Mouse (Mus musculus) cerebellum, adult 11-12 months (tissue): ENCODE data around the gene Nubp1.

ENCODE experiments used
- DNase-seq: peaks from one replicate; pipeline ENCODE4 v3.0.0; 2022

The Nubp1 gene

DNA sequence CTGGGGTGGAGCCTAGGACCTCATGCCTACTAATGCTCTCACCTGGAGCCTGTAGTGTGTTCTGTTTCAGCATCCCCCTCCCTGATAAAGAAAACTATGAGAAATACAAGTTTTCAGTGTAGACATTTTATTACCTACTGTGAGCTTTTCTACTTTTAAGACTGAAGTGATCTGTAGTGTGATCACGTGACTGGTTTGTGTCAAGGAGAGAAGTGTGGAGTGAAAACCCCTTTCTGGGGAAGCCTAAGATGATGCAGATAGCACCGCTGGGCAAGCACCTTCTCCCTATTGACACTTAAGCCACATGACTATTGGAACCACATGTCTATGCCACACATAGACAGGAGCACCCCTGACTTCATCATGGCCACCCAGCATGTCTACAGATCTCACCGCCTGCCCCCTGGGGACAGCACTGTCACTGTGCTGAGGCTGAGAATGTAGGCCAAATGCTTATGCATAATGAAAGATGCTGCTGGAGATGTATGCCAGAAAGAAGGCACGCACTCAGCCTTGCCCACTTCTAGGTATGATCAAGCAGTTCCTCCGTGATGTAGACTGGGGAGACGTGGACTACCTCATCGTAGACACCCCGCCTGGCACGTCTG, 8.8 kb downstream of the Nubp1 start:
- DNase-seq = no peak

DNA sequence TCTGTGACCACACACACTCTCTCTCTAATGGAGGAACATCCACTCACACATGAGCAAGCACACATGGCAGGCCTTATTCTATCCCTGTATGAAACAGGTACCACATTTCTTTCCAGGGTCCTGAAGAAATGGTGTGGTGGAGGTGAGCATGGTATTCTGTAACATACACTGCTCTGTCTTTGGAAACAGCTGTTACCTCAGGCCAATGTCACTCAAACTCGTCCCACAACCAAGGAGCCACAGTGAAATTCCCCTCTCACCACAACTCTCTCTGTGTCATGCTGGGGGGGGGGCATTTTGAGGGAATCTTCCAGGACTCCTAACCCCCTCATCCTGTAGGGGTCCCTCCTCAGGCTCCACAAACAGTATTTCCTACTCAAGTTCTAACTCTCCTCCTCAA, 20.2 kb downstream of the Nubp1 start:
- DNase-seq = no peak

DNA sequence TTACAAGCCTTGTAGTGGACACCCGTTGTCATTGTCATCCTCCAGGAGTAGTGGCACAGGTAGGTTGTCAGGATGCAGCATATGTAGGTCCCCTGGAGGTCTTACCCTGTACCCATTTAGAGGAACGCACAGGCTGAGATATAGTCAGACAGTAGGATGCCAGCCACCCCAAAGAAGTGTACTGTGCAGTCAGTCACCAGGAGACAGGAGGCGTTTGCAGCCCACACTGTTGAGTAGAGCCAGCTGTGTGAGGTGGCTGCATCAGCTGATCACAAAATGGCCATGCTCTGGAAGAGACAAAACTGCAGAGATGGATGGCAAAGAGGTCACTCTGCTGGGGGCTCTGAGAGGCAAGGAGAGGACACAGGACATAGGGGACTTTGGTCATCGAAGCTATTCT, 20.6 kb downstream of the Nubp1 start:
- no peak for DNase-seq

DNA sequence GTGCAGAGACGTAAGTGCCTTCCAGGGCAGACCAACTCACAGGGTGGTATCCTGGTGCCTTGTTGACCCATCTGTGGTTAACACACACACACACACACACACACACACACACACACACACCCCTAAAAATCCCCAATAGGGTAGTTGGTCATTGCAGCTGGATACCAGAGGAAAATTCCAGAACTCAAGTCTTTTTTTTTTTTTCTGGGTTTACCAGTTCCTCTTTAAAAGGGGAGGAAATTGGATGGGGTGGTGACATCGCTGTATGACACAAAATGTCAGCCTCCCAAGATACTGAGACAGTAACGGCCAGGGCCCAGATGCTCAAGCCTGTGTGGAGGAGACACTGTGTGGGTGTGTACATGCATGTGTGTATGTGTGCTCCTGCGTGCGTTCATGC, 21.6 kb downstream of the Nubp1 start:
- no peak for DNase-seq

DNA sequence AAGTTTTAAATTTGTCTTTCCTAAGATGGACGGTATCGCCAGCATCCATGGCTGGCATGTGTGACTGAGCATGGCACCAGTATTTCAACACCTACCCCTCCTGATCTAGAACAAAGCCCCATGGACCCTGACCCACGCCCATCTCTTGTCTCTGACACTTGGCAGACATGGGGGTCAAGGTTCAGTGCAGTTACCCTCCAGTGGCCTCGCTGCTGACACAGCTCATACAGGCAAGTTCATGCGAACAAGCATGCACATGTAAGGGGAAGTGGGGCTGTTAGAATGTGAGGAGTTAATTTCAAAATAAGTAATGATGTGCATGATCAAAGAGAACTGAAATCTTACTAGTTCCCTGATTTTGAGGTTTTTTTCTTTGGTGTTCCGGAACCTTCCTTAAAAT, 24.4 kb downstream of the Nubp1 start:
- no peak for DNase-seq

DNA sequence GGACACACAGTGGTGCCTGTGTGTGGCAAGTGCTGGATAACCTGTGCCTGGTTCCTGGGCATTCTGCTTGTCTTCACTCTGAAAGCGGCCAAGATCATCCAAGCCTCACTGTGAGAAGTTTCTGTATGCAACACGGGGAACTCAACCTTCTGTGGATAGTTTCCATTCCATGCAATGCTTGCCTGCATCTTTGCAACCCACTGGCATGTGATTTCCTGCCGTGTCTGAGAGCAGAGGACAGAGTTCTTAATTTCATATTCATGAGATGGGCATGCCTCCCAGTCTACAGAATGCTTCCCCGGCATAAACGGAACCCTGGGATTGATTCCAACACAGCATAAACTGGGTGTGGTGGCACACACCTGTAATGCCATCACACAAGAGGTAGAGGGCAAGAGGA, 26.3 kb downstream of the Nubp1 start:
- no peak for DNase-seq

DNA sequence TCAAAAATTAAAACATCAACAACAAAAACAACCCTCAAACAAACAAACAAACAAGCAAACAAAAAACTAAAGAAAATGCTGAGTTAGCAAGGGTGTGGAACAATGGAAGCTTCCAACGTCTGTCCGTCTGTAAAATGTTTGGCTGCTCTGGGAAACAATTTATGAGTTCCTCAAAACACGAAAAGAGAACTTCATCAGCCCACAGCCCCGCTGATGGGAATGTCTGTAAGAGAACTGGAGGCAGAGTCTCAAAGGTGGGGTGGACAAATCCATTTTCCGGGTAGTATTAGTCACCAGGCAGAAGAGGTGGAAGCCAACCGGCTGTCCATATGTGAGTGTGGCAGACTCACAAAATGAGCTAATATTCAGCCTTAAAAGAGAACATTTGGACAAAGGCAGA, 29.6 kb downstream of the Nubp1 start:
- DNase-seq = no peak

DNA sequence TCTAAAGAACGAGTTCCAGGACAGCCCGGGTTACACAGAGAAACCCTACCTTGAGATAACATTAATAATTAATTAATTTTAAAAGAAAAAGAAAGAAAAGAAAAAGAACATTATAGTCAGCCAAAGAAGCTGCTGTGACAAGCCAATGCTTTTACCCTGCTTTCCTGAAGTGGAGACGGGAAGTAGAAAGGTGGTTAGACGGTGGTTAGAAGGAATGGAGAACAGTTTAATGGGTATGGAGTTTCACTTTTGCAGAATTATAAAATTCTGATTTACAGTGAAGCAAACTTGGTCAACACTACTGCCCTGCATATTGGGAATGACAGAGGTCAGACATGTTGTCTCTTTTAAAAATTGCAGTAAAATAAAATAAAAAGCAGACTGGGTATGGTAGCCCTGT, 30.0 kb downstream of the Nubp1 start:
- no peak for DNase-seq

DNA sequence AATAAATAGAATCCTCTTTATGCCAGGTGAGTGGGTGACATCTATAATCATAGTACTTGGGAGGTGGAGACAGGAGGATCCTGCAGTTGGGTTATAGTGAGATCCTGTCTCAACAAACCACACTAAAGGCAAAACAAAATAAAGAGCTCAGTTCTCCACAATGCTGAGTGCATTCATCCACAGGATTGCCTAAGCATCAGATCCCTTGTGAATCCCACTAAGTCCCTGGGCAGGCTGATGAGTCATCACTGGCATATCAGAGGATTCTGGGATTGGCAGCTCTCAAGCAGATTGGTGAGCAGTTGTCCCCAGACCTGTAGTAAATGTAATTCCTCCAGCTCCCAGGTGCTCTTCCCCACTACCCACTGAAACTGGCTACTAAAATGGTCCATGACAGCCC, 32.0 kb downstream of the Nubp1 start:
- DNase-seq = no peak

DNA sequence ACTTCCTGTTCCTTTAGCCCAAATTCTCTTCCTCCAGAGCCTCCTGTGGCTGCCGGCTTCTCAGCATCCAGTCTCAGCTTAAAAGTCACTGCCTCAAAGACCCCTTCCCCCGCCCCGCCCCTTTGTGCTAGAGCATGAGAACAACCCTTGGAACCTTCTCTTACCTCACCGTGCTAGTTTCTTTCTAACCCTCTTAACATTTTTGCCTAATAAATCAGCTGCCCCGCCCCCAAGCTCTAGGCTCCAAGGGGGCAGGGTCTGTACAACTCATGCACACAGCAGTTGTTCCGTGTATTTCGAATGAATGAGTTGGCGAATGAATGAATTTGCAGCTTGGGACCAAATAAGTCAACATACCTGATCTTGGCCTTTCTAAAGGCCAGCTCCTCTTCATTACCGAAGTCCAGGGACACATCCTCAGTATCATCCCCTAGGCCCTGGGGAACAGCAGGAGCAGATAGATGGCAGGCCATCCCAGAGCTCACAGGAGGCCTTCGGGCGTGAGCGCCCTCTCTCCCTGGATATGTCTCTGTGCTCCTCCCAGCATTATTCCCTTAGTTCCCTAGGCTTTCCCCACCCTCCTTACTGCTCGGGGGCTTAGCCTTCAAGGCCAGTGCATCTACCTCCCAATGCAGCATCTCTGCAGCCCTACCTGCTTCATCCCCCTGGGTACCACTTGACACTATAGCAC, 35.0 kb downstream of the Nubp1 start:
- DNase-seq = no peak

DNA sequence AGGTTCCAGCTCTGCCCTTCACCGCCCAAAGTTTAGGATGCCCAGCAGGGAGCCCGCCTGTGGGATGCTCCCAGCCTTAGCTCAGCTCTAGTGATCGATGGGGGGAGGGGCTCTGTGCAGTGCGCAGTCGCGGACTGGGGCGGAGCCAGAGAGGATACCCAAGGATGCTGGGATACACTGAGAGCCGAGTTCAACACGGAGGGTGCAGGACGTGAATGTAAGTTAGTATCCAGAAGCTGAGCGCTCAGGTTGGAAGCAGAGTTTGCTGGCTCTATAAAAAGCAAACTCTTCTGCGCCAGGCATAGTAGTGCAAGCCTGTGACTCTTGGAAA, 35.5 kb downstream of the Nubp1 start, which contains the start of gene Tvp23a:
Tvp23a (minus strand) TSS at position 99 of the 331 bp plus-strand sequence.
- DNase-seq = peak; percentile 88

DNA sequence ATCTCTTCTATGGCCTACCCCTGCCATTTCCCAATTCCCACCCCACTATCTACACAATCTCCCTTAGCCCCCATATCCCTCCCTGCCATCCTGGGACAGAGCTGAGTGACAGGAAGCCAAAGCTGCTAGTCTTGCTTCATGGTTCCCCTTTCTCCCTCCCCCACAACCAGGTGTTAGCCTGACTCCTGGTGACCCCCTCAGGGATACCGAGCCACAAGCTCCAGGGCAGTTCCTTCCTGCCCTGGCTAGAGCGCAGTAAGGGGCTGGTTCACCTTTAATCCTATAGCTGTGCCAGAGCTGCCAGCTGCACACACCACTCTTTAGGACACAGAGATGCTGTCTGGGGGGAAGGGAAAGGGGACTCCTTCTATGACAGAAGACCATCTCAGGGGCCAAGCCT, 36.0 kb downstream of the Nubp1 start:
- no peak for DNase-seq

DNA sequence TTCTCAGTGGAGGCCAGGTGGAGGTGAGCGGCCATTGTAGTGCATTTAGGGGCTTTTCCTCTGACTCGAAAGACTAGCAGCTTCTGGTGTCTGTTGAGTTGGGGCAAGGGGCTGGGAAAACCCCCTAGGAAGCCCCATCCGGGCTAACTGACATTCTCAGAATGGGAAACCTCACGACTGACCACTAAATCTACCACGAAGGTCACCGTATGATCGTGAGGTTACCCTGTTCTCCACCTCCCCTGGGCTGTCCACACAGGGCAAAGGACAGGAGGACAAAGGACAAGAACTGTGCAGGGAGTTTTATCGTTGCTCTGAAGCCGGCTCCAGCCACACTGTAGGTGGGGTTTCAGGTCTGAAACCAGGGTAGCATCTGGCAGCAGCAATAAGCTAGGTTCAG, 37.2 kb downstream of the Nubp1 start:
- no peak for DNase-seq

DNA sequence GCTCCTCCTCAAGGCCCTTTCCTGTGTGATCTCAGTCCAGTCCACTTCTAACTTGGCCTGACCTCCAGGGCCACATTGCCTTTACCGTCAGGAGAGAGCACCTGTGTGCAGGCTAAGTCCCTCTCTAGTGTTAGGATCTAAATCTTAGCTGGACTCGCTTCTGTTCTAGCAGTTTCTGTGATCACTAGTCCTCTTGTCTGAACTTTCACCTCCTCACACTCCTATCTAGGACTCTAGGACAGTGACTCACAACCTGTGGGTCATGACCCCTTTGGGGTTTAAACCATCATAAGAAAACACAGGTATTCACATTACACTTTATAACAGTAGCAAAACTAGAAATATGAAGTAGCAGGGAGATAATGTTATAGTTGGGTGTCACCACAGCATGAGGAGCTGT, 40.2 kb downstream of the Nubp1 start:
- no peak for DNase-seq

DNA sequence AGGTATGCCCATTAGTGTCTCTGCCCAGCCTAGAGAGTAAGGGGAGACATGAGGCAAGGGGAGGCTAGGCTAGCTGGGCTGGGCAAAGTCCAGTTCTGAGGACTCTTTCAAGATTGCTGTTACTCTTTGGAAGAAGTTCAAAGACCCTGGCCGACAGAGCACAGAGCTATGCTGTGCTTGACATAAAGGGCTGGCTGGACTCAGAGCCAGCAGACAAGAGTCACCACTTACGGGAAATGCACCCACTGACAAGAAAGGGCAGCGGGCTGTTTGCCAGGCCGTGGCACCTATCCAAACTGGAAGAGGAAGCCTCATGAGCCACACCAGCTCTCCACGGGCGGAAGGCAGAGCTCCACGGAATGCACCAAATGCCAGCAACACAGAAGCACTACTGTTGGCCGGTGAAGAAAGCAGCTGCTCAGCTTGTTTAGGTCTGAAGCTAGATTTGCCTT, 40.7 kb downstream of the Nubp1 start:
- DNase-seq = peak; percentile 45

DNA sequence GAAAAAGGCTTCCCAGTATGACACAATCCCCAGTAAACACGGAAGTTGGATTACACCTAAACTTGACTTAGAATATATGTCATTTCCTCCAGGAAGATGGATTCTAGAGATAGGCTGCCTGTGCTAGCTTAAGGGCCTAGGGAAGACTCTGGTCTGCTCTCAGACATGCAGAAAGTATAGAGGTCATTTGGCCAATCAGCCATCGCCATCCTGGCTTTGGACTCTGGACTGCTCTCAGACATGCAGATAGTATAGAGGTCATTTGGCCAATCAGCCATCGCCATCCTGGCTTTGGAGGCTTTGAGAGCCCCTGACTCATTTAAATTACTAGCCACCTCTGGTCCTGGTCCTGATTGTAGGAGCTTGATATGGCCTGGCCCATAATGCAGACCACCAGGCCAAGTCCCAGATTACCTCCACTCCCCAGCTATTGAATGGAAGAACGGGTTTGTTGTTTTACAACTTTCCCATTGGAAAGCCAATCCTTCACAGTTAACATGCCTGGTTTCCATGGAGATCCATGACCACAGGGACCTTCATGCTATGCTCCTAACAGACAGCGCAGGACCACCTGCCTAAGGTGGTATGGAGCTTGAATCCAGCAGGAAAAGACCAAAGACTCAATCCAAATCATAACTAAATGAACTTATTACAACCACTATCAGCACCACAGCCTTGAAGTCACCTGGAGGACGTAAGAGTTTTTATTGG, 42.3 kb downstream of the Nubp1 start:
- no peak for DNase-seq

DNA sequence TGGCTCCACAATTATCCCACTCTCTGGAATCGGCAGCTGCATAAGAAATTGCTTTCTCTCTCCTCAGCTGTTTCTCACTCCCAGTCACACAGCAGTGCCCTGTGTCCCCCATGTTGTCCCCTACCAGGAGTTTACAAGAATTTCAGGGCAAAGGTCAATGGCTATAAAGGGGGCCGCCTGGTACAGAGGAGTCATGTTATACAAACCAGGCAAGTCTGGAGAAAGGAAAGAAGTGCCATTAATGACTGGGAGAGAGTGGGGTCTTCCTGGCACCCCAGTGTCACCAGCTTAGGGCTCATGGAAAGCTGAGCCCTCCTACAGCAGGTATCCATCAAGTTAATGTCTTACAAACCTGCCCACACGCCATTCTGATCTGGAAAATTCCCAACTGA, 42.8 kb downstream of the Nubp1 start:
- no peak for DNase-seq

DNA sequence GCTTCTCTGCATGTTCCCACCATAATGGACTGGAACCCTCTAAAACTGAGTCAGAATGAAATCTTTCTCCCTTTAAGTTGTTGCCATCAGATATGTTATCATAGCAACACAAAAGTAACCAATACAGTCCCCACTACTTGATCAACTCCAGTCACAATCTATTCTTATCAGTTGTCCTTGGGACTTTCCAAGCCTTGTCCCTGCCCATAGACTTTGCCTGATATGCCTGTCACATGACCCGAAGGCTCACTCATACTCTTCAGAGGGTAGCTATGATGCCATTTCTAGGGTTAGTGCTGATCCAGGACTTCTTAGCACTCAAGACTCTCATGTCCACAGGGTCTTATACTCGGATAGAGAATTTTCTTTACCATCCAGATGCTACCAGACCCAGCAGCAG, 48.4 kb downstream of the Nubp1 start:
- no peak for DNase-seq

DNA sequence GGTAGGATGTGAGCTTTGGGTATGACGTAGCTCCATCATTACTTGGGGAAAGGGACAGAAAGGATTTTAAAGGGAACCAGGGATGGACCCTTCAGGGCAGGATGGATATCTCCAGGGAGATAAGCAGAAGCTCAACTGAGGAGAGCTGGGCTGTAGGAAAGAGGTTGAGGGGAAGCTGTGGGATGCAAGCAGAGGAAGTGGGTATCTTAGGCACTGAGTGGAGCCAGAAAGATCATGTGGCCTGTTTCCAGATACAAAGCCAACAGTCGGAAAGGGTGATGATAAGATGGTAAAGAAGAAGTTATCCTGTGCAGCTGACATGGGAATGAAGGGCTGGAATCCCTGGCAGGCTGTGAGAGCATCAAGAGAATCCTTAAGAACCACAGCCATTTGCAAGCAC, 49.4 kb downstream of the Nubp1 start:
- no peak for DNase-seq

DNA sequence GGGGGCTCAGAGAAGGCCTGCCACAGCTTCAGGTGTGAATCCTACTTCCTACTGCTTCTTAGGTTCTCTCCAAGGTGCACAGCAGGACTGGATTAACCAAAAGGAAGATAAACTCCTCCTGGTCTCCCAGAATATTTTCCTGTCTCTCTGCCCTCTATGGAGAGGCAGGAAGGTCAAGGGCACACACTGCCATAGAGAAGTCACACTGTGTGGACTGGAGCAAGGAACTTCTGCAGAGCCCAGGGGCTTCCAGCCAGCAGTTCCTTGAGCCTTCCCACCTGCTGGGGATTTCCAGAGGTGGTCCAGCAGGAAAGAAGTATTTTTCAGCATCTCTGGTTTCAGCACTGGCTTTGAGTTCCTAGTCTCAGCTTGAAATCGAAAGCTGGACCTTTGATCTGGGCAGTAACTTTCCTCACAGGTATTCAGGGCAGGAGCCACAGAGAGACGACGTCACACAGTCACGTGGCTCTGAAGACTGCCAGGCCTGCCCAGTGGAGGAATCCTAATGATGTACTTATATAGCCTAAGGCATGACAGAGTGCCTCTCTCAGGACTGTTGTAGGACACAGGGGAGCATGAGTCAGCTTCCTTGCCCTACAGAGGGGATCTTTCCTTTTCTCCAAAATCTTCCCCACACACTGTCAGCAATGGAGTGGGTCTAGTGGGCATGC, 53.4 kb downstream of the Nubp1 start:
- no peak for DNase-seq

DNA sequence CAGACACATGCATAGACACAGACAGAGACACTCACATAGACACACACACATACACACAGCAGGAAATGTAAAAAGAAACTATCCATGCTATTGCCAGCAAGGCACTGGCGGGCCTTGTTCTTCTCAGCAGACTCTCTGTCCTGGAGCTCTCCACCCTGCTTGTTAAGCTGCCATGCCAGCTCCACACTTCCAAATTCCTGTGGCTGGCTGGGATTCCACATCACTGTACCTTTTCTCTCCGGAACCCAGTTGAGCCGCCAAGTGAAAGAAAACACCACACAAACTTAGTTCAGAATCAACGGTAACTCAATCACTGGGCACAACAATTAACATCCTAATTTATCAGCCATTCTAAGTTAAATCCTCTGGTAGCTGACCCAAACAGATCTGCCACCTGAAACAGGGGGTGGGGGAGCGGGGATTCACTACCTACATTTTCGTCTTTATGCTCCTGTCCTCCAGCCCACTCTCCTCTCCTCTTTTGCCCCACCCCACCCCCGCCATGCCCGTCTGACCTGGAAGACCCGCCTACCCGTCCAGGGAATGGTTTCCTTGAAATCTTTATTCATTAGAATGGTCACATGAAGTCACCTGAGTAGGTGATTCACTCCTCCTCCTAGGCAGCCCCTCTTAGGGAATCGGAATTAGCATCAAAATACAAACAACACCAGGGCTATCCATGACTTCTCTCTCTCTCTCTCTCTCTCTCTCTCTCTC, 55.8 kb downstream of the Nubp1 start:
- DNase-seq = no peak

DNA sequence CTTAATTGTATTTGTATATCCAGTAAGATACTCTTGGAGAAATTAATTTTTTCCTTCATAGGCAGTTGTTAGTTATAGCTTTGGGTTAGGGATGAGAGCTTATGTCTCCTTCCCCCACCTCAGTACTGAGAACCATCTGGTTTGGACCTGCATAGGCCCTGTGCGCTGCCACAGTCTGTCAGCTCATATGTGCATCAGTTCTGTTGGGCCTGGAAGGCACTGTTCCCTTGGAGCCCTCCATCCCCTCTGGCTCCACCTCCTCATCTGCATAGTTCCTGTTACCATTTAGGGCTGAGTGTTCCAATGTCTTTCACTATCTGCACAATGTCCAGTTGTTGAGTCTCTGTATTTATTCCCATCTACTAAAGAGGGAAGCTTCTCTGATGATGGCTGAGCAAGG, 56.5 kb downstream of the Nubp1 start:
- no peak for DNase-seq

DNA sequence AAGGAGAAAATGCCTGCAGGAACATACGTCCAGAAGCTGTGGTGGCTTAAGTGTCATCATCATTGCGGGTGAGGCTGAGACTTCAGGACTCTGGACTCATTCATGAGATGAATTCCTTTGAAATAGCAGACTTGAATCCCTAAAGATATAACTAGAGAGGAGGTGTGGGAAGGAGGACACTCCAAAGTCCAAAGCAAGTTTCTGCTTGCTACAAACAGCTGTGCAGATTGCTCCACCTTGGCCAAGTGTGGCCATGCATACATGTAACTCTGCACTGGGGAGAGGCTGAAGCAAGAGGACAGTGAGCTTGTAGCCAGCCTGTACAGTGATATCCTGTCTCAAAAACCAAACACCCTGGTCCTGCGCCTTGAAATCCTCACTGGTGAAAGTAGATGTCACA, 60.2 kb downstream of the Nubp1 start:
- DNase-seq = no peak
